Mouse (Mus musculus): ENCODE measurements around the gene Frmd5. TPM values are rescaled to one million over a fixed set of nuclear protein-coding genes. Genes with fewer than 3 reads are reported as not detected.
A peak's percentile ranks its signal among the peaks of the same experiment; 100 is the strongest.
"Not testable (repeated sequence)": the region's sequence is repeated elsewhere in the genome, so short reads cannot be mapped to it uniquely, and the experiment has no call there.

Frmd5 gene
- 10 to 100 TPM; 30.1 to 37.0 TPM for total RNA-seq (2021)

DNA sequence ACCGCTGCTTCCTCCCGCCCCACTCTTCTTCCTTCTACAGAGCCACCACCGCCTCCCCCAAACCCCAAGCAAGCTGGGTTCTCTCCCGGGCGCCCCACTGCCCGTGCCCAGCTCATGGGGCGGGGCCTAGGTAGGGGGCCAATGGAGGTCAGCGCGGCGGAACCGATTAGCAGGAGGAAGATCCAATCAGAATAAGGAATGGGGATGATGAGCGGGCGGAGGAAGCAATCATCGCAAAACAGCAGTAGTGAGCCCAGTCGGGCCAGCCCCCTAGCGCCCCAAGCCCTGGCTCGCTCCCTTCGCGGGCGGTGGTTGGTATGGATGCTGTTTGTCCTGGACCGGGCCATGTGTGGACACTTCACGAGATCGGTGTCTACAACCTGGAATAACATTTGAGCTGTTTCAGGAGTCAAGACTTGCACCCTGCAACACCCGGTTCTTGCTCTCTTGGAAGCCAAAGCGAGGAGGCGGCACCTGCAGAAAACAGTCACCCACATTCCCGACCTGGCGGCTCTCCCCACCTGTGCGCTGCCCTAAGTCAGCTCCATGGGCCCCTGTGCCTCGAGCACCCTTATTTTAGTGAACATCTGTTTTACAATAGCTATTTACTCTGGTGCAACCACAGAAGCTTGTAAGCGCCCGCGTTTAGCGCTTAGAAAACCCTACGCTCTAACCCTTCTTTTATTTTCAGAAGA, at the start of gene Frmd5:
Gene Frmd5 (minus strand): TSS at position 129 of the 695 bp plus-strand sequence.
- DNase-seq (ENCODE audit: extremely low spot score in 1 of 2, low spot score in 1 of 2), result peak; percentile 73 to 86

DNA sequence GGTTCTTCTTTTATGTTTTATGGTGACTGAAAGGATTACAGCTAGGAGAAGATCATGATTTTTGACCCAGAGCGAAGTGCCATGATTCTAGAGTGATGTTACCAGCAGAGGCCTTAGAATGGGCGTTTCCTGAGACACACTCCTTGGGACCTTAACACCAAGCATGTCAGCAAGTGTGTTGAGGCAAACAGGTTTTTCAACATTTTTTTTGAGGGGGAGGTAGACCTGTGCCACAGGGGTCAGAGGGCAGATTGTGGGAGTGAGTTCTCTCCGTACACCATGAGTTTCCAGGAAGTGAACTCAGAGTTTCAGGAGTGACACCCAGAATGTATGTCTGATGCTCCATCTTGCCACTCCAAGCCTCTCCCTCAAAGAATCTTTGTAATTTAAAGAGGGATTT, 47.1 kb upstream of the Frmd5 start:
- no peak for DNase-seq (ENCODE audit: extremely low spot score in 1 of 2, low spot score in 1 of 2)

DNA sequence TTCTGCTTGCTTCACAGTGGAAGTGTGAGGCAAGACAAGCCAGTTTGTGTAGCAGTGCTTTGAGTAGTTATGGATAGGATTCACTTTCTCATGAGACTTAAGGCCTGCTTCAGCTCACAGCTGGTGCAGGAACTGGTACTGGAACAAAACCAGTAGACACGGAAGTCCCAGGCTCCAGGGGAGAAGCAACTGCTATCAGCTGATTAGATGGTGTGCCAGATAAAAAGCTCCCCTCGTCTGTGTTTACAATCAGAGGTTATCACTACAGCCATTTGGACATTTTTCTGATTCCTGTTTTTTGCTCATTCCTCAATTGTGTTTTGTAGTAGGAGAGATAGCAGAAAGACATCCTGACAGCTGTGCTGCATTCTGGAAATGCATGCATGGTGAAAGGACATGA, 45.2 kb upstream of the Frmd5 start:
- DNase-seq (ENCODE audit: extremely low spot score in 1 of 2, low spot score in 1 of 2), result no peak

DNA sequence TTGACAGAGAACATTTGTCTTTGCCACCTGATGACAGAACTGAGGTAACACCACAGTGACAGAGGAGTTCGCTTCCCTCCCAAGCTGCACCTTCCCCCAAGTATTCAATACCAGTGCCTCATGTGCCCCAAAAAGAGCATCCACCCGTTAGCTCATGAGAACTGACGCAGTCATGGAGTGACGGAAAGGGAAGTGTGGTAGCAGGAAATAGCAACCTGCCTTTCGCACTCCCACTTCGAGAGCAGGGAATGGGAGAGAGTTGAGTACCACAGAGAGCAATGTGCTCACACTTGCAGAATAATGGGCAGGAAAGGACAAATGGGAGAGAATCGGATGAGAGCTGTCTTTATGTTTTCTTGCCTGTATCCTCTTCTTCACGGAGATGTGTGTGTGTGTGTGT, 39.2 kb upstream of the Frmd5 start:
- no peak for DNase-seq (ENCODE audit: extremely low spot score in 1 of 2, low spot score in 1 of 2)

DNA sequence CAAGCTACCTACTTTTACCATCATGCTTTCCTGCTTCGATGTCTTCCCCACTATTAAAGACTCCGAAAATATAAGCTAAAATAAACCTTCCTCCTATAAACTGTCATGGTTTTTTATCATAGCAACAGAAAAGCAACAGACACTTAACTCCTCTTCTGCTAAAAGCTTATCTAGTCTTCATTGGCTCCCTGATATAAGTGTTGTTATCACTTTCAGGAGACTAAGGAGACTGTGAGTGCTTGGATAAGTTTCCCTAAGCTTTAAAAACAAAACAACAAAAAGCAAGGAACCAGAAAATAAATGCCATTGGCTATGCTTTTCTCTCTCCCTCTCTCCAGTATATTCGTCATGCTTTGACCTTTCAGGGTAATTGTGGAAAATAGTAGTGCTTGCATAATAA, 35.4 kb upstream of the Frmd5 start:
- no peak for DNase-seq (ENCODE audit: extremely low spot score in 1 of 2, low spot score in 1 of 2)

DNA sequence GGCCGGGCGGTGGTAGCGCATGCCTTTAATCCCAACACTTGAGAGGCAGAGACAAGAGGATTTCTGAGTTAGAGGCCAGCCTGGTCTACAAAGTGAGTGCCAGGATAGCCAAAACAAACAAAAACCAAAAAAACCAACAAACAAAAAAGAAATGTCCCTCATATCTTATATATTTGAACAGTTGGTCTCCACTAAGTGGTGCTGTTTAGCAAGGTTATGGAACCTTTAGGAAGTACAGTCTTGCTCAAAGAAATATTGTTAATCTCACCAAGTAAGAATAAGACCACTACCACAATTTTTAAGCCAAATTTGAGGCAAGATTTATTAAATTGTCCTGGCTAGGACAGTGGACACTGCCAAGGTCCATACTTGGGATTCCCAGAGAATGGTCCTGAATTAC, 34.6 kb upstream of the Frmd5 start:
- no peak for DNase-seq (ENCODE audit: extremely low spot score in 1 of 2, low spot score in 1 of 2)

DNA sequence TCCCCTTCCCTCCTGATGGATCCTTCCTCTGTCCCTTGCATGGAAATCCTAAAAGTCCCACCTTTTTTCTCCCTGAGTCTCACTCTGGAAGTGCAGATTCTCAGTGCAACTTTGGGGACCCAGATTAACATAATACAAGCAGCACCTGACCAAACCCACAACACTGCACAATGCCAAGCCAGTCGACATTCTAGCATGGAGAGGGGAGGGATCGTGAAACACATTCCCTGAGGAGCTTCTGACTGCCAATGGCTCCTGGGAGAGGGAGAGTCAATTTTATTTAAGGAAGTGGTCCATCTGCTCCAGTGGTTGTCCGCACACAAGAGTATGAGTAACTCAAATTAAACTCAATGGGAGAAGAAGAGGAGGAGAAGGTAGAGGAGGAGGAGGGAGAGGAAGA, 28.0 kb upstream of the Frmd5 start:
- DNase-seq (ENCODE audit: extremely low spot score in 1 of 2, low spot score in 1 of 2), result no peak

DNA sequence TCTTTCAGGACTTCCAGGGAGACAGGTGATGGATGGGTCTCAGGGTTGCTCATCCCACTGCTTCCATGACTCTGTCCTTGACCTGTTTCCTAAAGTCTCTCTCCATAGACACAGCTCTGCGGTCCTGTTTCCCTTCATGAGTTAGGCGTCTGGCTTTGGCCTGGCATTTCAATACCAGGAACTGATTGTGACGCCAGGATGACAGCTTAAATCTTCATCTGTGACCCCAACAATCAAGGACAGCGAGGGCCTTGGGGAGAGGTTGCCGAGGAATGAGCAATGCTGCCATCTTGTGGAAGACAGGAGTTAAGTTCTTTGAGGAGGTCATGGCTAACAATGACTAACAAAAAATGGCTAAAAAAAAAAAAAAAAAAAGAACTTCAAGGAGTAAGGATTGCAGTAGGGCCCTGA, 25.6 kb upstream of the Frmd5 start:
- DNase-seq (ENCODE audit: extremely low spot score in 1 of 2, low spot score in 1 of 2), result peak; percentile 17 to 23

DNA sequence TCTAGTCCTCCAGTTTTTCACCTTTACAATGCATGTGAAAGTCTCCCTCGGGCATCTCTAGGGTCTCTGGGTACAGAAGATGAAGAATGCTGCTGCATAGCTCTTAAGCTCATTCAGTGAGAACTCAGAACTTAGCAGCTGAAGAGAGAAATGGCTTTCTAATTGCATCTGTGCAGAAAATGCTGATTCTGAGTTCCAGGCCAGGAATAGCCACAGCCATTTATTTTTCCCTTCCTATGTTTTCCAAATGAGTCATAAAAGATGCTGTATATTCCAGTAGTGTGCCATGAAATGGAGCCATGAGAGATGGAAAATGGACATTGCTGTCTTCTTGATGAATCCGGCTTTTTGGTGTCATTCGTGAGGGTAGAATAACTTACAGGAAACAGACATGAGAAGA, 21.5 kb upstream of the Frmd5 start:
- no peak for DNase-seq (ENCODE audit: extremely low spot score in 1 of 2, low spot score in 1 of 2)

DNA sequence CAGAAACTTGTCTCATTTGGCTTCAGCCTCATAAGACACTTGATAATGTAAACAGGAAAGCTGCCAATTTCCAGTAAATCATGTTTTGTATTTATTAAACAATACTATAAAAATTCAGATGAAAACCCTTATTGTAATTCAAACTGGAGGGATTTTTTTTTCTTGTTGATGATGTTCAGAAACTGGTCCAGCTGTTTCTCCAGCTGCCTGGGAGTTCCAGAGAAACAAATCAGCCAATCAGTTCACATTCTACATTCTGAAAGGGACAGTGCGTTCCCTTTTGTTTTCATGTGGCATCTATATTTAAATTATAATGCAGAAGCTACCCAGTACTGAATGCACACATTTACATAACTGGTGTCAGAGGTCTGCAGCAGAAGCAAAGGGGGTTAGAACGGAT, 19.3 kb upstream of the Frmd5 start:
- DNase-seq (ENCODE audit: extremely low spot score in 1 of 2, low spot score in 1 of 2), result no peak

DNA sequence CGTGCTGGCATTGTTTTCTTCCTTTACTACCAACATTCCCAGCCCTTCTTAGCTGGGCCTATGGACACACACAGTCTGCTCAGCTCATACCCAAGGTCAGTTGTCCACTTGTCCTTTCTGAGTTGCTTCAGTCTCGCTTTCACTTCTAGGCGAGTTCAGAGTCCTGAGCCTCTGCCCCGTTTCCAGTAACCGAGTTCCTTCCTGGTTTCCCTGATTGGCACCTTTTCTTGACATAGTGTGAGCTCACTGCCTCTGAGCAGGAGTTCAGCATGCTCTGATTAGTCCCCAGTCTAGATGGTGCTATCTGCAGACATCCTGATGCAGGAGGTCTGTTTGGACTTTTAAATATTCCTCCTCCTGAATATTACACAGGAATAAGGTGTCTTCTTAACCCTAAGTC, 17.8 kb upstream of the Frmd5 start:
- no peak for DNase-seq (ENCODE audit: extremely low spot score in 1 of 2, low spot score in 1 of 2)

DNA sequence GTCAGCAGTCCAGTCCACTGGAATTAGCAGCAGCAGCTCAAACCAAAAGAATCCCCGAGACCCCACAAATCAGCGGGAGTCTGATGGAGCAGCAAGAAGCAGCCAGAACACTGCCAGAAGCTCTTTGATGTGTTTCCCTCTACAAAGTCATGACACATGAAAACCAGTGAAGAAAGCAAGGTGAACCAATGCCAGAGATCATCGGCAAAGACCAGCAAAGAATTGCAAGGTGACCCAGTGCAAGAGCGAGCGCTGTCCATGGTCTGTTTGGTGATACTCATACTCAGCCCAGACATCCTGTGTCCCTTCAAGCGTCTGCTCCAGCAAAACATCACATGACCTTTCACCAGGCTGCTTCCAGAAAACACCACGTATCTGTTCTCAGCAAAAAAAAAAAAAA, 14.9 kb upstream of the Frmd5 start:
- no peak for DNase-seq (ENCODE audit: extremely low spot score in 1 of 2, low spot score in 1 of 2)

DNA sequence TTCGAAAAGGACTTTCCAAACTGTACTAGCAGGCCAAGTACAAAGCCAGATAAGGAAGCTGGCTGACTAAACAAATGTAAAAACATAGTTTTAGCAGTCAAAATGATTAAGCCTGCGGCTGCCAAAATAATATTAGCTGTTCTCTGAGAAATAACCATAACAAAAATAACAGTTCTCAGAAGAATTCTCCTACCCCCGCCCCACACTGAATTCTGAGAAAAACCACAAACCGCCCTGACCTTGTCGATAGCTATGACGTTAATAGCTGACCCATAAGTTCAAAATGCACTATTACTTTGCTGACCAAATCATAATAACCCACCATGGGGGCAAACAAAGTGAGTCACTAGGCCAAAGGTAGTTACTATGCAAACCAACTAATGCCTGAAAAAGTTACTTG, 4.0 kb upstream of the Frmd5 start:
- not testable (repeated sequence) for DNase-seq (ENCODE audit: extremely low spot score in 1 of 2, low spot score in 1 of 2)

DNA sequence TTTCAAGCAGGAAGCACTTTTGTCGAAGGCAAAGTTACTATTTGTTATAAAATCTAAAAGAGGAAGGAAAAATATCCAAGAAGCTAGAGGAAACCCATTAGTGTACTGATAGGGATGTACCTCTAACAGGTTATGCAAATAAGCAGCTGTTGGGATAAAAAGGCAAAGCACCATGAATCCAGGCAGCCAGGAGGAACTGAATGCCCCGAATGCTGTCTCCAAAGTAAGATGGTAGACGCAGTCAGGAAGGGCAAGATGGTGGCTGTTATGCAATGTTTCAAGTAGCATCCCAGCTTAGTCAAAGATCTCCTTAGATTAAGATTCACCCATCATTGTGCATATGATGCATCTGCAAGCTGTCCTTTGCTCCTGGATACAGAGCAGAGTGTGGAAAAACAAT, 2.2 kb upstream of the Frmd5 start:
- no peak for DNase-seq (ENCODE audit: extremely low spot score in 1 of 2, low spot score in 1 of 2)

DNA sequence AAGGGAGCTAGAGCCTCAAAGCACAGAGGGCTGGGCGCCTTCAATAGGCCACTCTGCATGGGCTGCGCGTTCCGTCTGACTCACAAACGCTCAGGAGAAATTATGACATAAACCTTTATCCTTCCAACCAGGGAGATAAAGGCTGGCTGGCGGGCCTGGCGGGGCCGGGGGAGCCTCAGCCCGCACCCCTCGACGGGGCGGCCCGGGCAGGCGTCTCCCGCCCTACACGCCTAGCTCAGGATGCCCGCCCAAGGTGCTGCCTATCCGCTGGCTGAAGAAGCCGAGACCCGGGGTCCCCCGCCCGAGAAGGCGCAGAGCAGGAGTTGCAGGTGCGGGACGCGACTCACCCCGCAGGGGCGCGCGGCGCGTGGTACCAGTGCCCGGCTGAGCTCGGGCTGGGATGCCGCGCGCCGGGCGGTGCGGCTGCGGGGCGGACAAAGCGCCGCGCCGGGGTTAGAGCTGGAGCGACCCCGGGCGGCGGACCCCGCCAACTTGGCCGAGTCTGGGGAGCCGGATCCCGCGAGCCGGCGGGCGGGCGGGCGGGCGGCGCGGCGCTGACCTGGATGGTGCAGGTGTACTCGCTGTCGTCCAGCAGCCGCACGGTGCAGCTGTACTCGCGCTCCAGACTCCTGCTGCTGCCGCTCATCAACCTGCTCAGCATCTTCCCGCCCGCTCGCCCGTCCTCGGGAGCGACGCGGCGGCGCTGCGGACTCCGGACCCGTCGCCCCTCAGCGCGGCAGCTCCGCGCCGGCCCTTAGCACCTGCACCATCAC, 530 bp downstream of the Frmd5 start:
- peak; percentile 17 to 38 for DNase-seq (ENCODE audit: extremely low spot score in 1 of 2, low spot score in 1 of 2)

DNA sequence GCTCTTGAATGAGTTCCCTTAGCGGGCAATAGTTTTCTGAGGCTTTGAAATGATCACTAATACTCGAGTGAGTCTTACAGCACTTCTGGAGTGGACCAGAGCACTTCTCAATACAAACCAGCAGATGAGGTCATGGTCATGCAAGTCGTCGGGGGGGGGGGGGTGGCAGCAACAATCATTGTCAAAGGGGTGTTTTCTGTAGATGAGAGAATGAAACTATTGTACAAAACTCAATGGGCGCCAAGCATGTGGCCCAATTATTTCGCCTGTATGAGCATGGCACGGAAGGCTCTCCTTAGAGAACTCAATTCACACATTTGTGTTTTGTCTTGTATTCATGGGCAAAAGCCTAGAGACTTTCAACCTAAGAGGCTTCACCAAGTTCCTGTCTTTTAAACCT, 7.8 kb downstream of the Frmd5 start:
- no peak for DNase-seq (ENCODE audit: extremely low spot score in 1 of 2, low spot score in 1 of 2)

DNA sequence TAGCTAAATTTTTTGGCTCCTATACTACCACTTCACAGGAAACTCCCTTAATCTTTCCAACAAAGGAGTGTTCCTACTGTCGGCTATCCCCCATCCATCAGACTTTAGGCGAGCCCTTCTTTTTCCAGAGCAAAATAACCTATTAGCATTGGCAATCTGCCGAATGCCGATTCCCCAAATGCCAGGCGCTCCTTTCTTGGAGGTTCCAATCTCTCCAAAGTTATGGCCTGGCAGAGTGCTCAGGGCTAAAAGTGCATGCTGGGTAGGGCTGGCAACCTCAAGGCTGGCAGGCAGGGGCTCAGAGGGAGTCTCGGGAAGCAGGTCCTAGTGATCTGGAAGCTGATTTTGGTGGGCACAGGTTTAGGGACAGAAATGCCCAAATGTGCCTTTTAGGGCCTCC, 10.9 kb downstream of the Frmd5 start:
- no peak for DNase-seq (ENCODE audit: extremely low spot score in 1 of 2, low spot score in 1 of 2)

DNA sequence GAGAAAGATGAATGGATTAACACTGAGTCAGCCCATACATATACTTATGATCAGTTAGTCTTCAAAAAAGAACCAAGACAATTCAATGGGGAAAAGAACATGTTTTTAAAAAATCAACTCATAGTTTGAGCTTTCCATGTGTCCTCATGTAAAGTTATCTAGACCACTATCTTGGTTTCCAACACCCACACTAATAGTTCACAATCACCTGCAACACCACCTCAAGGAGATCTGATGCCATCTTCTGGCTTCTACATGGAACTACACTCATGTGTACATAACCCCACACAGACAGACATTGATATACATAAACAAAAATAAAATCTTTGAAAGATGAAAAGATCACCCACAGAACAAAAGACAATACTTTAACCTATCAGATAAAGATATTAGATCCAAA, 17.1 kb downstream of the Frmd5 start:
- no peak for DNase-seq (ENCODE audit: extremely low spot score in 1 of 2, low spot score in 1 of 2)

DNA sequence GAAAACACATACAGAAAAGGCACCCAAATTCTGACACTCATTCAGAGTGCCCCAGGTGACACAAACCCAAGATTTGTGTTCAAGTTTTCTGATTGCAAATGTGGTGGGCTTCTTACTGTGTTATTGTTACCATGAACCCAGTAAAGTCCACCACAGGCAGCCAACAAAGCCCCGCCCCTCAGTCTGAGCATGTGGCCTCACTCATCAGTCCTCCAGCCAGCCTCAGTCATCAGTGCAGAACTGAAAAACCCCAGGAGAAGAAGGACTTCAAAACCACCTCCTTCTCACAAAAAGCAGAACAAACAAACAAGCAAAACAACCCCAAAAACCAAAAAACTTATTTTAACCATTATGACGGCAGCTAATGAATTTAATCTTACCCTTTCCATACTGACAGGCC, 18.5 kb downstream of the Frmd5 start:
- DNase-seq (ENCODE audit: extremely low spot score in 1 of 2, low spot score in 1 of 2), result no peak

DNA sequence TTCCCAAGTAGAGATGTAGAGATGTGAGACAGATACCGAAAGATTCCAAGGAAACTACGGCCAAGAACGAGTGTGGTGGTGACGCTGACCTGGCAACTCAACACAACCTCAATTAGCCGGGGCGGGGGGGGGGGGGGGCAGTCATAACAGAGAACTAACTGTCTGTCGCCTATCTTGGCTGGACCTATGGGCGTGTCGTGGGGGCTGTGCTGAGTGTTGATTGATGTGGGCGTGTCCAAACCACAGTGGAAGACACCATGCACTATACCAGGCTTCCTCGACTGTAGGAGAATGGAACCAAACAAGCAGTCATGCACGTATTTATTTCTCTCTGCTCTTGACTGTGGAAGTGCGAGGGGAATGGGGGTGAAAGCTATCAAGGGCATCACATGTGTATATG, 19.1 kb downstream of the Frmd5 start:
- DNase-seq (ENCODE audit: extremely low spot score in 1 of 2, low spot score in 1 of 2), result no peak

DNA sequence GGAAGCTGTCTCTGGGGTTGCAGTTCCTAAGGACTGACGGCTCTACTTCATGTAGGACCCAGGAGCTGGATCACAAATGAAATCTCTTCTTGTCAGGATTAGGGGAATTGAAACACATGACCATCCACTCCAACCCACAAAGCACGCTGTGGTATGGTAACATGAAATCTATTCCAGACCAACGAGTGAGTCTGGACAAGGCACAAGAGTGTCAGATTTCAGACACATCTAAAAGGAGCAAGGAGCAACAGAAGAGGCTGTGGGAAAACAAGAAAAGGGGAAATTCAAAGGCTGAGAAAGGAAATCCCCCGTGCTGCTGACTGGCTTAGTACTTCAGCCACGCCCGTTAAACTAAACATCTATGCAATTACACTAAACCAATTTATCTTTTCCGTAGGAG, 19.6 kb downstream of the Frmd5 start:
- no peak for DNase-seq (ENCODE audit: extremely low spot score in 1 of 2, low spot score in 1 of 2)

DNA sequence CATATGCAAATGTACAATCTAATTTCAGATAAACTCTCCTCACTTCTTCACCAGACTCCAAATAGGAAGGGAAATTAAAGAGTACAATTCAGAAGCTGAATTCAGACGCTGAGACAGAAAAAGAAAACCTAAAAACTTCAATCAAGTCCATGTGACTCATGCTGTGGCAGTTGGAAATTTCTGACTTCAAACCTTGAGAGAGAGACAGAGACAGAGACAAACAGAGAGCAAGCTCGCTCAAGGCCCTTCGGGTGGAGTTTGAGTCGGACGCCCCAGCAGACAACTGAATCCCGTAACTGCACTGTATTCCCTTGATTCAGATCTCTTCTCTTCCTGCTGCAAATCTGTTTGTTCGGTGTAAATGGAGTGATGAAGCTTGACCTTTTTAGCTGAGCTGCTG, 30.7 kb downstream of the Frmd5 start:
- no peak for DNase-seq (ENCODE audit: extremely low spot score in 1 of 2, low spot score in 1 of 2)
